Mouse (Mus musculus): ENCODE measurements around the gene Gpr107. TPM values are rescaled to one million over a fixed set of nuclear protein-coding genes. Genes with fewer than 3 reads are reported as not detected.
"Not testable (repeated sequence)": the region's sequence is repeated elsewhere in the genome, so short reads cannot be mapped to it uniquely, and the experiment has no call there.

The Gpr107 gene
- total and polyA plus RNA-seq, 3 experiments = 16.4 to 18.3 TPM; not detected in 1

GRCm38 (mm10) chr2:31167571-31167970 is 15.5 kb downstream of the Gpr107 start:
- not testable (repeated sequence) for H3K27ac ChIP-seq (ENCODE audit: control insufficient read depth, low read depth, low read length); H3K4me1 ChIP-seq (ENCODE audit: control insufficient read depth in 1 of 2, insufficient read depth in 2 of 2, low read length in 2 of 2); H3K27me3 ChIP-seq (ENCODE audit: control insufficient read depth in 1 of 2, insufficient read depth in 2 of 2, low read length in 2 of 2); DNase-seq (ENCODE audit: low read depth, low spot score); H3K36me3 ChIP-seq (ENCODE audit: control insufficient read depth in 1 of 2, insufficient read depth in 2 of 2, low read length in 2 of 2); H3K9ac ChIP-seq (ENCODE audit: control insufficient read depth, low read depth, low read length, poor library complexity, severe bottlenecking); H3K9me3 ChIP-seq (replicated peaks; ENCODE audit: insufficient read depth, low read length); H3K4me3 ChIP-seq (ENCODE audit: control insufficient read depth in 1 of 2, insufficient read depth in 1 of 2, low read depth in 2 of 2, low read length in 2 of 2); H3K79me2 ChIP-seq (ENCODE audit: control insufficient read depth, insufficient read depth, low read length, poor library complexity)

- H3K4me1 ChIP-seq (ENCODE audit: control insufficient read depth in 1 of 2, insufficient read depth in 2 of 2, low read length in 2 of 2) = no peaks in the 10 kb centered on the region
- H3K27me3 ChIP-seq (ENCODE audit: control insufficient read depth in 1 of 2, insufficient read depth in 2 of 2, low read length in 2 of 2) = no peaks in the 10 kb centered on the region
- DNase-seq (ENCODE audit: low read depth, low spot score) = no peak
- H3K36me3 ChIP-seq (ENCODE audit: control insufficient read depth in 1 of 2, insufficient read depth in 2 of 2, low read length in 2 of 2) = peaks cover 0 to 7% of the 10 kb centered on the region in 2 experiments; a peak in 2 of 4 replicates
- TF ChIP-seq GATA1 (IDR thresholded peaks at IDR 0.05; ENCODE audit: low read depth, low read length) = no peak
- no peak for TF ChIP-seq MYC (IDR thresholded peaks at IDR 0.05; ENCODE audit: low read depth, low read length)
- TF ChIP-seq POLR2A (IDR thresholded peaks at IDR 0.05; ENCODE audit: control insufficient read depth in 1 of 2, insufficient read depth in 1 of 2, low read depth in 1 of 2, low read length in 2 of 2, poor library complexity in 1 of 2) = no peak
- TF ChIP-seq RAD21 (IDR thresholded peaks at IDR 0.05; ENCODE audit: low read depth, low read length) = no peak
- TF ChIP-seq POLR2AphosphoS2 (IDR thresholded peaks at IDR 0.05; ENCODE audit: low read length) = no peak
- no peak for TF ChIP-seq E2F4 (IDR thresholded peaks at IDR 0.05; ENCODE audit: borderline replicate concordance, low read depth, low read length)
- TF ChIP-seq ZMIZ1 (IDR thresholded peaks at IDR 0.05; ENCODE audit: low read depth, low read length) = no peak
- no peak for TF ChIP-seq UBTF (IDR thresholded peaks at IDR 0.05; ENCODE audit: borderline replicate concordance, insufficient read depth, low read depth, low read length)
- no peak for TF ChIP-seq POLR2AphosphoS5 (IDR thresholded peaks at IDR 0.05; ENCODE audit: borderline replicate concordance, low read depth, low read length)
- no peak for TF ChIP-seq MXI1 (IDR thresholded peaks at IDR 0.05; ENCODE audit: low read depth, low read length)
- TF ChIP-seq HCFC1 (IDR thresholded peaks at IDR 0.05; ENCODE audit: low read depth, low read length) = no peak
- no peak for TF ChIP-seq NRF1 (IDR thresholded peaks at IDR 0.05; ENCODE audit: insufficient read depth, low read depth, low read length, poor library complexity, severe bottlenecking)
- no peak for TF ChIP-seq GABPA (IDR thresholded peaks at IDR 0.05; ENCODE audit: low read depth, low read length)
- TF ChIP-seq SMC3 (IDR thresholded peaks at IDR 0.05; ENCODE audit: low read depth, low read length) = no peak
- H3K4me3 ChIP-seq (ENCODE audit: control insufficient read depth in 1 of 2, insufficient read depth in 1 of 2, low read depth in 2 of 2, low read length in 2 of 2) = no peak overlapping the region
- no peak overlapping the region for H3K9ac ChIP-seq (ENCODE audit: control insufficient read depth, low read depth, low read length, poor library complexity, severe bottlenecking)
- H3K79me2 ChIP-seq (ENCODE audit: control insufficient read depth, insufficient read depth, low read length, poor library complexity) = peaks cover 3% of the 10 kb centered on the region; the same call in 1 of the 2 replicates
- H3K27ac ChIP-seq (ENCODE audit: control insufficient read depth, low read depth, low read length) = no peak overlapping the region
- H3K9me3 ChIP-seq (replicated peaks; ENCODE audit: insufficient read depth, low read length) = no peaks in the 10 kb centered on the region
Measured at GRCm38 (mm10) chr2:31169001-31169400, 16.9 kb downstream of the Gpr107 start.

DNA sequence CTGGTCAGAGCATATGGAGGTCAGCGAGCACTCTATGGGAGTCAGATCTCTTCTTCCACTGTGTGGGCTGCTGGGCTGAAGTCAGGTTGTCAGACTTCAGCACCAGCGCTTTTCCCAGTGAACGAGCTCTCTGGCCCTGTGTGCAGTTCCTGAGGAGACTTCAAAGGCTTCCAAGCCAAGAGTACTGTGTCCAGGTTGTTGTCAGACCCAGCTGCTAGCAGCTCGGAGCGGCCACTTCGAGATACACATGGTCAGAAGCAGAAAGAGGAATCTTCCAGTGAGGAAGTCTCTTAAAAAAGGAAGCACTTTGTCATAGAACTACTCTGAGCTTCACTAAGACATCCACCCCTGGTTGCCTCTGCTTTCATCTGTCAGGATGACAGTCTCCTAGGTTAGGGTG is 18.0 kb downstream of the Gpr107 start:
- H3K27ac ChIP-seq (ENCODE audit: control insufficient read depth, low read depth, low read length) = no peak overlapping the region
- no peak overlapping the region for H3K9ac ChIP-seq (ENCODE audit: control insufficient read depth, low read depth, low read length, poor library complexity, severe bottlenecking)
- H3K9me3 ChIP-seq (replicated peaks; ENCODE audit: insufficient read depth, low read length) = no peaks in the 10 kb centered on the region
- no peaks in the 10 kb centered on the region for H3K27me3 ChIP-seq (ENCODE audit: control insufficient read depth in 1 of 2, insufficient read depth in 2 of 2, low read length in 2 of 2)
- H3K4me1 ChIP-seq (ENCODE audit: control insufficient read depth in 1 of 2, insufficient read depth in 2 of 2, low read length in 2 of 2) = no peaks in the 10 kb centered on the region
- H3K36me3 ChIP-seq (ENCODE audit: control insufficient read depth in 1 of 2, insufficient read depth in 2 of 2, low read length in 2 of 2) = peaks cover 0 to 8% of the 10 kb centered on the region in 2 experiments; a peak in 2 of 4 replicates
- DNase-seq (ENCODE audit: low read depth, low spot score) = no peak
- no peaks in the 10 kb centered on the region for H3K79me2 ChIP-seq (ENCODE audit: control insufficient read depth, insufficient read depth, low read length, poor library complexity)
- H3K4me3 ChIP-seq (ENCODE audit: control insufficient read depth in 1 of 2, insufficient read depth in 1 of 2, low read depth in 2 of 2, low read length in 2 of 2) = no peak overlapping the region
- TF ChIP-seq MYC (IDR thresholded peaks at IDR 0.05; ENCODE audit: low read depth, low read length) (no peak), KAT2A (conservative IDR thresholded peaks at IDR 0.05; ENCODE audit: low read depth, low read length) (no peak), CTCF (IDR thresholded peaks at IDR 0.05 in 2 of 3, conservative IDR thresholded peaks at IDR 0.05 in 1 of 3; ENCODE audit: control insufficient read depth in 1 of 3, insufficient read depth in 1 of 3, low read depth in 2 of 3, low read length in 3 of 3, poor library complexity in 1 of 3, severe bottlenecking in 1 of 3) (no peak), ZC3H11A (IDR thresholded peaks at IDR 0.05; ENCODE audit: low read depth, low read length) (no peak), CHD1 (IDR thresholded peaks at IDR 0.05; ENCODE audit: low read depth, low read length) (no peak), NELFE (IDR thresholded peaks at IDR 0.05; ENCODE audit: low read depth, low read length) (no peak), BHLHE40 (IDR thresholded peaks at IDR 0.05; ENCODE audit: borderline replicate concordance, low read depth, low read length) (no peak), TCF12 (IDR thresholded peaks at IDR 0.05; ENCODE audit: low read depth, low read length) (no peak), HCFC1 (IDR thresholded peaks at IDR 0.05; ENCODE audit: low read depth, low read length) (no peak), MEF2A (IDR thresholded peaks at IDR 0.05; ENCODE audit: extremely low read depth, insufficient replicate concordance, low read depth, low read length, poor library complexity, severe bottlenecking) (no peak), JUND (IDR thresholded peaks at IDR 0.05; ENCODE audit: low read depth, low read length) (no peak), GATA1 (IDR thresholded peaks at IDR 0.05; ENCODE audit: low read depth, low read length) (no peak), ZMIZ1 (IDR thresholded peaks at IDR 0.05; ENCODE audit: low read depth, low read length) (no peak), POLR2AphosphoS5 (IDR thresholded peaks at IDR 0.05; ENCODE audit: borderline replicate concordance, low read depth, low read length) (no peak), MYB (IDR thresholded peaks at IDR 0.05; ENCODE audit: low read depth, low read length) (no peak), E2F4 (IDR thresholded peaks at IDR 0.05; ENCODE audit: borderline replicate concordance, low read depth, low read length) (no peak), UBTF (IDR thresholded peaks at IDR 0.05; ENCODE audit: borderline replicate concordance, insufficient read depth, low read depth, low read length) (no peak), CHD2 (IDR thresholded peaks at IDR 0.05; ENCODE audit: low read length) (no peak)
